Mouse (Mus musculus): Measurements from ENCODE around the gene Axl. TPM values are rescaled to one million over a fixed set of nuclear protein-coding genes. Genes with fewer than 3 reads are reported as not detected.
"Not testable (repeated sequence)": the region's sequence is repeated elsewhere in the genome, so short reads cannot be mapped to it uniquely, and the experiment has no call there.

Gene Axl
- polyA plus RNA-seq, 1 experiment from 2014 or later, result 76.0 TPM

DNA sequence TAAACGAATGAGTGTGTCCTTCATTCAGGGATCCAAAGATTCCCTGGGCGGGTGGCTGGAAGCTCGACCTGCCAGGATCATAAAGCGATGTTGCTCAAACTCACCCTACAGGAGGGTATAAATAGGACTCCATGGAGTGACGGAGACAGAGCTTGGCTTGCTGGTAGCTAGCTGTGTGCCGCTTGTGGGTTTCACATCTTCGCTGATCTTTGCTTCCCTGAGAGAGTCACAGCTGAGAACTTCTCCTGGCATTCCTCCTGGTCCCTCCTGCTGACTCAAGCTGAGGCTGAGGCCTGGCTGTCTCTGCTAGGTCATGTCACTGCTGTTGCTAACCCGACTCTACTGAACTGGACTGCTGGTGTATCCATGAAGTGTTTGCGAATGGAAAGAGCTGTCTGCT lies 4.5 kb upstream of the Axl start:
- not testable (repeated sequence) for H3K9ac ChIP-seq; H3K4me3 ChIP-seq; H3K27me3 ChIP-seq; ATAC-seq (ENCODE audit: insufficient number of reproducible peaks, insufficient read depth, low FRiP score, low TSS enrichment); H3K36me3 ChIP-seq; H3K27ac ChIP-seq; H3K4me2 ChIP-seq (replicated peaks); H3K9me3 ChIP-seq
- H3K4me1 ChIP-seq, result peaks cover 11% of the 10 kb centered on the region
- 78% methylated on average over 9 of the region's 9 CpGs for WGBS

DNA sequence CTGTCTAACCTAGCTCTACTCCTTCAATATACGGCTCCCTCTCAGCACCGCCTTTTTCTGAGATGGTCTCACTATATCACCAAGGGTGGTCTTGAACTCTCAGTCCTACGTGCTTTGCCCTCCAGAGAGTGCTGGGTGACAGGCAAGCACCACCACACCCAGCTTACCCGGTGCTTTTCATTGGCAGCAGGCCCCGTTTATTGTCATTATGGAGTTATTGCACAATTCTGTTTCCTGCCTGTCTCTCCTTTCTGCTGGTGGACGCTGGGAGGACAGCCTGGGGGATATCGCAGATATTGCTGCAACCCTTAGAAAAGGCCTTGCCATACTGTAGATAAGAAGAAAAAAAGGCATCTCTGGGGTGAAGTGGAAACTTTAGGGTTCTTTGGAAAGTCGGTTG lies 2.1 kb upstream of the Axl start:
- Histone ChIP-seq H3K9ac (no peak overlapping the region), H3K27me3 (no peaks in the 10 kb centered on the region), H3K4me2 (replicated peaks) (no peak overlapping the region), H3K27ac (no peak overlapping the region), H3K9me3 (no peaks in the 10 kb centered on the region), H3K36me3 (0 out of 2 replicates have a peak, but pooled peaks cover 6% of the 10 kb centered on the region), H3K4me3 (no peak overlapping the region), H3K4me1 (peaks cover 23% of the 10 kb centered on the region)
- 73% methylated on average over 8 of the region's 8 CpGs for WGBS
- ATAC-seq (ENCODE audit: insufficient number of reproducible peaks, insufficient read depth, low FRiP score, low TSS enrichment), result no peak

DNA sequence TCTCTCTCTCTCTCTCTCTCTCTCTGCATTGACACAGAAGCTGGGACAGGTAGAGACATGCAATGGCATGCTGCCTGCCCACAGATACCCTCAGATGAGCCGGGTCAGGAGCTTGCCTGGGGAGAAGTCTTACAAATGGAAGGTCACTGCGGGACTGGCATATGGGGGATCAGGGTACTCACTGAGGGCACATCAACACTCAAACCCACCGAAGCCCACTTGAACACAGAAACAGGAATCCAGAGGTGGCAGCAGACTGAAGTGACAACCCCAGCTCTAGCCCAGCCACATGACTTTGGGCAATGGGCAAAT lies 580 bp upstream of the Axl start:
- no peaks in the 10 kb centered on the region for H3K27me3 ChIP-seq
- 0 out of 2 replicates have a peak, but pooled peaks cover 9% of the 10 kb centered on the region for H3K36me3 ChIP-seq
- peak overlapping the region; percentile 75 for H3K27ac ChIP-seq
- ATAC-seq (ENCODE audit: insufficient number of reproducible peaks, insufficient read depth, low FRiP score, low TSS enrichment), result no peak
- H3K4me2 ChIP-seq (replicated peaks), result peak overlapping the region; percentile 90
- peaks cover 23% of the 10 kb centered on the region for H3K4me1 ChIP-seq
- peak overlapping the region; percentile 69 for H3K4me3 ChIP-seq
- H3K9me3 ChIP-seq, result no peaks in the 10 kb centered on the region
- WGBS, result 23% methylated on average over 3 of the region's 3 CpGs
- H3K9ac ChIP-seq, result peak overlapping the region; percentile 72

DNA sequence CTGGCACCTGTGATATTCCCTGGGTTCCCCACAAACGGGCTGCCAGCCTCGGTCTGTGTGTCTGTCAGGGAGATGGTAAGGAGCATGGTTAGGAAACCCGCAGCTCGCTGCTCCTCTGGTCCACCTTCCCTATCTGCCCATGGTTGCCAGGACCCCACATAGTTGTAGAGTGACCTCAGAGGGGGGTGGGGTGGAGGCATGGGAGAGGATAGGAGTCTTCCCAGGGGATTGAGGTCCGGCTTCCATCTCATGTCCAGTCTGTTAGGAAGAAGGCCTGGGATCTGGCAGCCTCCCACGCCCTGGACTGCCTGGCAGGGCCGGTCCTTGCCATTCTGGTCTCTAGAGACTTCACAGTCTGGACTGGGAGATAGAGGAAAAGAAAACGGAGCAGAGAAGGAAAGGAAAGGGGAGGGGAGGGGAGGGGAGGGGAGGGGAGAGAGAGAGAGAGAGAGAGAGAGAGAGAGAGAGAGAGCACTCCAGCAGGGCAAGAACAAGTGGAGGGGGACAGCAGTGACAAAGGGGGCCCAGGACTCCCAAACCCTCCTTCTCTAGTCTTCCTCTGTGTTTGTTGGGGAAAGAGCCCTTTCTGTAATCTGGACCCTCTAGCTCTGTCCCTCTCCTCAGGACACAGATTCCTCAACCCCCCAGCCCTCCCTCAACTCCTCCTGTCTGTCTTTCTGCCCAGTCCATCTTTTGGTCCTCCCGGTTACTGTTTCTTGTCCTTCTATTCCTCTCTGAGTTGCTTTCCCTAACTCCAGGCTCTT lies 867 bp downstream of the Axl start:
- Histone ChIP-seq H3K27ac (peak overlapping the region; percentile 75), H3K9me3 (no peaks in the 10 kb centered on the region), H3K4me2 (replicated peaks) (peak overlapping the region; percentile 90), H3K27me3 (no peaks in the 10 kb centered on the region), H3K36me3 (0 out of 2 replicates have a peak, but pooled peaks cover 15% of the 10 kb centered on the region), H3K4me1 (peaks cover 23% of the 10 kb centered on the region), H3K4me3 (peak overlapping the region; percentile 69), H3K9ac (peak overlapping the region; percentile 72)
- WGBS, result 22% methylated on average over 9 of the region's 9 CpGs
- peak; percentile 2; the same call in 1 of the 2 replicates for ATAC-seq (ENCODE audit: insufficient number of reproducible peaks, insufficient read depth, low FRiP score, low TSS enrichment)

DNA sequence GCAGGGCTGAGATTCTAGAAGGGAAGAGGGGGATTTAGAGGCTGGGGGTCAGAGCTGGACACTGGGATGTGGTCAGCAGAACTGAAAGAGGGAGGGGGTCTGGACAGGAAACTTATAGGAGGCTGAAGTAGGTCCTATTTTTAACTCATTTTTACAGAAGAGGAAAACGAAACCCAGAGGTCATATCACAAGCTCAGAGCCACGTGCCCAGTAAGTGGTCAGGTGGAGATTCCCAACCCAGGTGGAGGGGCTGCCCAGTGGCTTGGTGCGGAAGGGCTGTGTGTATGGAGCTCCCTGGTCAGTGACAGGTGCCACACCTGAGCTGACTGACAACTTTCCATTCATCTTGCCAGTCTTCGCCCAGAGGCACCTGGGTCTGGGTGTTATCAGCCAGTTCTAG lies 1.5 kb downstream of the Axl start:
- peak overlapping the region; percentile 90 for H3K4me2 ChIP-seq (replicated peaks)

DNA sequence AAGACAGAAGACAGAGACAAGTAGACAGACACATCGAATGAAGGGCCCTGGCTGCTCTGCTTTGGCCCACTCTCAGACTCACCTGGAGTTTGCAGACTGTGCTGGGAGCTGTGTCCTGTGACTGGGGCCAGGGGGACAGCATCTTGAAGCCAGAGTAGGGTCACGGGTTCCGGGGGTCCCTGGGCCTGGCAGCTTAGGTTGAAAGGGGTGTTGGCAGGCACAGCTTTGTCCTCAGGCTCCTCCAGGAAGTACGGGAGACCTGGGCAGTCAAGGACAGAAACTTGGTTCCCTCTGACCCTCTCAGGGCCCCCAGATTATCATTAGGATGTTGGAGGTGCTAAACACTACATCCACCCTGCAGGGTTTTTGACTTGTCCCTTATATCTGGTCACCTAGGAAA lies 2.8 kb downstream of the Axl start:
- H3K27me3 ChIP-seq, result no peaks in the 10 kb centered on the region
- H3K4me1 ChIP-seq, result peaks cover 41% of the 10 kb centered on the region
- peaks cover 18% of the 10 kb centered on the region; the same call in 1 of the 2 replicates for H3K36me3 ChIP-seq
- H3K9ac ChIP-seq, result no peak overlapping the region
- no peak overlapping the region for H3K27ac ChIP-seq
- WGBS, result 71% methylated on average over 4 of the region's 4 CpGs
- H3K4me2 ChIP-seq (replicated peaks), result no peak overlapping the region
- H3K9me3 ChIP-seq, result no peaks in the 10 kb centered on the region
- ATAC-seq (ENCODE audit: insufficient number of reproducible peaks, insufficient read depth, low FRiP score, low TSS enrichment), result no peak
- no peak overlapping the region for H3K4me3 ChIP-seq

More for the DNA sequence above, 1.5 kb downstream of the Axl start:
- Histone ChIP-seq H3K4me1 (peaks cover 29% of the 10 kb centered on the region), H3K9ac (peak overlapping the region; percentile 72; the same call in 1 of the 2 replicates), H3K27ac (no peak overlapping the region), H3K27me3 (no peaks in the 10 kb centered on the region), H3K4me3 (no peak overlapping the region), H3K9me3 (no peaks in the 10 kb centered on the region), H3K36me3 (0 out of 2 replicates have a peak, but pooled peaks cover 15% of the 10 kb centered on the region)
- 70% methylated on average over 4 of the region's 4 CpGs for WGBS
- no peak for ATAC-seq (ENCODE audit: insufficient number of reproducible peaks, insufficient read depth, low FRiP score, low TSS enrichment)

DNA sequence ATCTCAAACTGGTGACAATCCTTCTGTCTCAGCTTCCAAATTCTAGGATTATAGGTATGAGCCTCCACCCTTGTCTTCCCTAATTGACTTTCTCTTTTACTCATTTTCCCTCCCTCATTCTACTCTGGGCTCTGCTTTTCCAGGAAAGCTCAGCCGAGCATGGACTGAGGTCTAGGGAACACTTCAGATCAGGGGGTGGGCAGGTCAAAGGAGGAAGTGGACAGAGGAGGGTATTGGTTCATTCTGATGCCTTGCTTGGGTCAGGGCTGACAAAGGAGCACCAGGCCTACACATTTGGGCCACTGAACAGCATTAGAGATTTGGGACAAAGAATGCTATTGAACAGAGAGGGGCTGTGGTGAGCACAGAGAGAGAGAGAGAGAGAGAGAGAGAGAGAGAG lies 3.7 kb downstream of the Axl start:
- Histone ChIP-seq H3K4me1 (peaks cover 38% of the 10 kb centered on the region), H3K27ac (no peak overlapping the region), H3K9me3 (no peaks in the 10 kb centered on the region), H3K4me3 (no peak overlapping the region), H3K27me3 (no peaks in the 10 kb centered on the region), H3K4me2 (replicated peaks) (no peak overlapping the region), H3K9ac (no peak overlapping the region), H3K36me3 (peaks cover 21% of the 10 kb centered on the region; the same call in 1 of the 2 replicates)
- ATAC-seq (ENCODE audit: insufficient number of reproducible peaks, insufficient read depth, low FRiP score, low TSS enrichment), result no peak
- 20% methylated on average over 1 of the region's 1 CpGs for WGBS

DNA sequence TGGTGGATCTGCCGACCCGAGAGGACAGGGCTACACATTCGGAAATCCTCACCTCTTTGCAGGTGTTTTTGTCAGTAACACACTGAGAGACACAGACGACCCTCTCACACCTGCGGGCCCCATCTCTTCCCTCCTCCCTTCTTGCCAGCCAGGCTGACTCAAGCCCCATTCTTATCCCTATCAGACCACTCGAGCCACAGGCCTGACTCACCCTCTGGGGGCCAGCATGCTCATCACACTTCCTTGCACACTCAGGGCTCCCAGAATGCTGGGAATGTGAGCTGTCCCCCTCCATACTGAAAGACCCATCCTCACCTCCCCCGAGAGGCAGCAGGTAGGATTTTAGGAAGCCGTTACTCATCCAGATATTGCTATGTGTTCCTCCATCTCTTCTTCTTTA lies 4.8 kb downstream of the Axl start:
- no peak overlapping the region for H3K4me2 ChIP-seq (replicated peaks)
- ATAC-seq (ENCODE audit: insufficient number of reproducible peaks, insufficient read depth, low FRiP score, low TSS enrichment), result no peak
- no peak overlapping the region for H3K9ac ChIP-seq
- peaks cover 30% of the 10 kb centered on the region for H3K36me3 ChIP-seq
- no peak overlapping the region for H3K27ac ChIP-seq
- no peaks in the 10 kb centered on the region for H3K27me3 ChIP-seq
- WGBS, result 62% methylated on average over 8 of the region's 8 CpGs
- no peaks in the 10 kb centered on the region for H3K9me3 ChIP-seq
- H3K4me1 ChIP-seq, result peaks cover 30% of the 10 kb centered on the region
- H3K4me3 ChIP-seq, result no peak overlapping the region

DNA sequence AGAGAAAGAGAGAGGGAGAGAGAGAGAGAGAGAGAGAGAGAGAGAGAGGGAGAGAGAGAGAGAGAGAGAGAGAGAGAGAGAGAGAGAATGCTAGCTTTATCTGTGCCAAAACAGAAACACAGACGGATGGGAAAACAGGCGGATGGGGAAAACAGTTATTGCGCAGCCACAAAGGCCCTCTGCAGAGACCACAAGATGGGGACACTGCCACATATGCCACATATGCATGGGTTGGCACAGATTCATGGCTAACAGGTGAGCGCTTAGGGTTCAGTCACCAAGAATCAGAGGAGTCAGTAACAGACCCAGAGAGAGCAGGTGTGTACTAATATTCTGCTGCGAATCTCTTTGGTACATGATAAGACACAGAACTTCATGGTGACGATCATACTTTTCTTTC lies 5.8 kb downstream of the Axl start:
- no peak for ATAC-seq (ENCODE audit: insufficient number of reproducible peaks, insufficient read depth, low FRiP score, low TSS enrichment)
- peak overlapping the region; percentile 36; the same call in 1 of the 2 replicates for H3K27ac ChIP-seq
- peaks cover 30% of the 10 kb centered on the region for H3K4me1 ChIP-seq
- no peaks in the 10 kb centered on the region for H3K9me3 ChIP-seq
- H3K27me3 ChIP-seq, result no peaks in the 10 kb centered on the region
- peaks cover 40% of the 10 kb centered on the region for H3K36me3 ChIP-seq
- H3K9ac ChIP-seq, result no peak overlapping the region
- no peak overlapping the region for H3K4me3 ChIP-seq
- H3K4me2 ChIP-seq (replicated peaks), result no peak overlapping the region
- 81% methylated on average over 6 of the region's 6 CpGs for WGBS

DNA sequence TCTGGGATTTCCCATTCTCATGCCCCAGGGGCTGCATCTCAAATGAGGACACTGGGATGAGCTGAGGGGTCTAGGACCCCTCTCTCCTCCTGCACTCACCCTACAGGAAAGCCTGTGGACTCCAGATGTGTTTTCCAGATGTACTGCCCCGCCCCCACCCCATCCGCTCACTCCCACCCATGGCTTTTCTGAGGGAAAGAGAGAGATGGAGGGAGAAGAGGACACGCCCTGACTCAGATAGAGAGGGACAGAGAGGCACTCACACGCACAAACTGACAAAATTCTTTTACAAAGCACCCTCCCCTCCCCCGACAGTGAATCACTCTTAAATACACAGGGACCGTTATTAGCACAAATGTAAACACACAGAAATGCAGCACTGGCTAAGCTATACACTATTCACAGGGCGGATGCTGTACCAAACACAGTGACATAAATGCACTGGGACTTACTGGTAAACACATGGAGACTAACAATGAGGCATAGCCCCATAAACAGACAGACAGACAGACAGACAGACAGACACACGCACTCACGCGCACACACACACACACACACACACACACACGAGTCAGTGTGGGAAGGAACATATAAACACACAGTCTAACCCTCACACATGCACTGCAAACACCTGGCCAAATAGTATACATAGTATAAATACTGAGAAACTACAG lies 6.4 kb downstream of the Axl start:
- H3K27me3 ChIP-seq, result no peaks in the 10 kb centered on the region
- H3K4me3 ChIP-seq, result peak overlapping the region; percentile 21
- peak overlapping the region; percentile 7; the same call in 1 of the 2 replicates for H3K9ac ChIP-seq
- H3K36me3 ChIP-seq, result peaks cover 47% of the 10 kb centered on the region
- no peaks in the 10 kb centered on the region for H3K9me3 ChIP-seq
- H3K4me2 ChIP-seq (replicated peaks), result peak overlapping the region; percentile 51
- ATAC-seq (ENCODE audit: insufficient number of reproducible peaks, insufficient read depth, low FRiP score, low TSS enrichment), result peak; percentile 12; the same call in 1 of the 2 replicates
- H3K4me1 ChIP-seq, result peaks cover 25% of the 10 kb centered on the region
- WGBS, result 41% methylated on average over 11 of the region's 11 CpGs
- H3K27ac ChIP-seq, result peak overlapping the region; percentile 36

DNA sequence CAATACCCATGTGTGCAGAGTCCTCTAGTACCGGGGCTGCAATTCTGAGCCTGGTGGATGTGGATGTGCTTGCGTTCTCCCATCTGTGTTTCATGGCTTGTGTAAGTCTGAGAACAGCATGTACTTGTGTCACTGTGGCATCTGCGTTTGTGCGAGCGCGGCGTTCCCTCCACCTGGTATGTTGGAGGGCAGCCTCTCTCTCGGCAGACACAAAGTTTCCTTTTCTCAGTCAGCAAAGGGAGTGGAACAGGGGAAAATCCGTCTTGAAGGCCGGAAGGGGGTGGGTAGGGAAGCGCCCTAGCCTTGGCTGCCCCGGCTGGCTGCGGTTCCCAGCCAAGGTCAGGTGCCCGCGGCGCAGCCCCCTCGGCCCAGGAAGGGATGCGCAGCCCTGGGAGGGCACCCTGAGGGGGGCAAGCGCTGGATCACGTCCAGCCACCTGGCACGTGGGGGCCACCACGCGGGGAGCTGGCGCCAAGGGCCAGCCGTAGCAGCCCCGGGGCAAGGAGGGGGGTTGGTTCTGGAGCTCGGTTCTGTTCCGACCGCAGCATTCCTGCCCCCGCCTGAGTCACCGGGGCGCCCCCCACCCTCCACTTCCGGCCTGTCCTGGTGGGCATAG lies 7.1 kb downstream of the Axl start:
- peak overlapping the region; percentile 7; the same call in 1 of the 2 replicates for H3K9ac ChIP-seq
- no peaks in the 10 kb centered on the region for H3K9me3 ChIP-seq
- no peaks in the 10 kb centered on the region for H3K27me3 ChIP-seq
- peaks cover 20% of the 10 kb centered on the region for H3K4me1 ChIP-seq
- H3K27ac ChIP-seq, result peak overlapping the region; percentile 36; the same call in 1 of the 2 replicates
- ATAC-seq (ENCODE audit: insufficient number of reproducible peaks, insufficient read depth, low FRiP score, low TSS enrichment), result 0 out of 2 replicates have a peak, but pooled peaks have one; percentile 8
- WGBS, result 8% methylated on average over 33 of the region's 33 CpGs
- H3K4me3 ChIP-seq, result peak overlapping the region; percentile 21
- H3K4me2 ChIP-seq (replicated peaks), result peak overlapping the region; percentile 51
- H3K36me3 ChIP-seq, result peaks cover 54% of the 10 kb centered on the region

All from embryonic facial prominence, embryonic 12.5 days (tissue).